Mouse (Mus musculus) lung, postnatal 25 days (tissue): ENCODE results near the gene Nipal4.
"Not testable (repeated sequence)": the region's sequence is repeated elsewhere in the genome, so short reads cannot be mapped to it uniquely, and the experiment has no call there.

Experiments
- DNase-seq: peaks from one replicate; pipeline ENCODE4 v3.0.0; 2022; ENCODE audit warnings: low spot score

Nipal4 gene

DNA sequence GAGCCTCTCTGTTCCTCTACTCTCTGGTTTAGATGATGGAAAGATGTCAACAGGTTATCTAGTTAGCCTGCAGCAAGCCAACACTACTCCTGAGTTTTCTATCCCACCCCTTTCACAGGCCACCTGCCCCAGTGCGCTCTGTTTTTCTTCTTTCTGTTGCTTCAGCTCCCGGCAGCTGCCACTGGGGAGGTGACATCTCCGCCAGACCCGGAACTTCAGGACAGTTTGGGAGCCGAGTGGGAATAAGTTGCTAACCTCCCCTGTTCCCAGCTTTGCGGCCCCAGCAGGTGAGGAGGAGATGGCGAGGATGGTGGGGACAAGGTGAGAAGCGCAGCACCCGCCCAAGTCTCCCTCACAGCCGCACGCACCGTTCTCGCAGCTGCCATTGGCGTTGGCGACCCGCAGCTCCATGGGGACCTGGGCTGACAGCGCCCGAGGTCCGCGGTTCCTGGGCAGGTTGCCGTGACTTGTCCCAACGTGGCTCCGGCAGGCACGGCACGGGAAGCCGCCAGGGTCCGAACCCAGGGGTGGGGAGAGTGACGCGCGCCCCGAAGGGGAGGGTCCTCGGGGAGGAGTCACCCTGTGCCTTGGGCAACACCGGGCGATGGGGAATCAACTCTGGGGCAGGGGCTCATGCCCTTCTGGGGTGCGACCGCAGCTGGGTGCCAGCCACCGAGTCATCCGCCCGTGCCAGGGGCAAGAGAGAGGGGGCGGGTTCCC is at the start of gene Nipal4:
TSS of gene Nipal4 (minus strand) at position 643 of the 720 bp plus-strand sequence.
- peak; percentile 5 for DNase-seq

DNA sequence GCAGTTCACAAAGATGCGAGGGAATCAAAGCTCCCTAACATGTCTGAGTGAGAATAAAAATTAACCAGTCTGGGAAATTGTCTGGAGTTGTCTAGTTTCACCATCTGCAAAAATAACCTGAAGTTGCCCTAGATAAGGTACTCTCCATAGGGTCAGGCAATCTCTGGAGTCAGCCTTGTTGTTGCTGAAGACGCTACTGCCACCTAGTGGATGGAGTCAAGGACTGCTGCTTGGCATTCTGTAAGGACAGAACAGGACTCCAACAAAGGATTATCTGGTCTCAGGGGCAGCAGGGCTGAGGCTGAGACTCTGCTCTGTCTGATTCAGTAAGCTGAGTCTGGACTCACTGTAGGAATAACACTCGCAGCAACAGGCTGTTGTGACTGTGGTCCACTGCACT is 49.0 kb upstream of the Nipal4 start:
- peak; percentile 74 for DNase-seq

- DNase-seq: no peak
Observed at GRCm38 (mm10) chr11:46214368-46215230, 48.3 kb upstream of the Nipal4 start.

DNA sequence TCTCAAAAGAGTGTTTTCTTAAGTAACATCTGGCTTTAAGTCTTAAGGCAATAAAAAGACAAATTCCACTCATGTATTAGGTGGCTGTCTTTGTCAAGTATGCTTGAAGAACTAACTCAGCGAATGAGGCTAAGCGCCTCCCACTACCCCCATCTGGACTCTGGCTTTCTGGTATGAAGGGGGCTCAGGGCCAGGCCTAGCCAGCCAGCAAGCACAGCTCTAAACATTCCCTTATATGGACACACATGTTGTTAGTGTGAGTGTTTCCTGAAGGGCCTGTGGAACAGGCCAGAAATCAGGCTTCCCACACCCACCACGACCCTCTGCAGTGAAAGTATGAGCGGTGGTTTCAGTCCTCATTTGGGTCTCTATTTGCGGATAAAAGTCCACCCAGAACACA is 47.5 kb upstream of the Nipal4 start:
- no peak for DNase-seq

DNA sequence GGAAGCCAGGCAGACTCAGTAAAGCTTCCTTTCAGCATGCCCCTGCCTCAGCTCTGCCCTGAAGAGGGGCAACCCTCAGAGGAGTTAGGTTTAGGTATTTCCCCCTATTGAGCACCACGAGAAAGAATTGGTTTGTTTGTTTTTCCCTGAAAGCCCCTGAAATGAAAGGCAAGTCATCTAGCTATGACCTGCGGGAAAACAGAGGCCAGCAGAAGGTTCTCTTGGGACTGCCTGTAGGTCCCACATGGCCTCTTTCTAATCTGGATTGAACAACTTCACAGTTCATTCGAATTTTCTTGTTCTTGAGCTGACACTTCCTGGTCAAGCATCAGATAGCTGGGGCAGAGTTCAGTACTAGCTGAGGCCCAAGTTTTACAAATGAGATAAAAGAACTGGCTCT is 45.5 kb upstream of the Nipal4 start:
- no peak for DNase-seq

GRCm38 (mm10) chr11:46209884-46210283 is 43.6 kb upstream of the Nipal4 start:
- no peak for DNase-seq

GRCm38 (mm10) chr11:46205639-46206409 is 39.5 kb upstream of the Nipal4 start:
- no peak for DNase-seq

GRCm38 (mm10) chr11:46204841-46205240 is 38.5 kb upstream of the Nipal4 start:
- DNase-seq: no peak

- peak; percentile 16 for DNase-seq
Observed at GRCm38 (mm10) chr11:46202547-46202887, 36.2 kb upstream of the Nipal4 start.

DNA sequence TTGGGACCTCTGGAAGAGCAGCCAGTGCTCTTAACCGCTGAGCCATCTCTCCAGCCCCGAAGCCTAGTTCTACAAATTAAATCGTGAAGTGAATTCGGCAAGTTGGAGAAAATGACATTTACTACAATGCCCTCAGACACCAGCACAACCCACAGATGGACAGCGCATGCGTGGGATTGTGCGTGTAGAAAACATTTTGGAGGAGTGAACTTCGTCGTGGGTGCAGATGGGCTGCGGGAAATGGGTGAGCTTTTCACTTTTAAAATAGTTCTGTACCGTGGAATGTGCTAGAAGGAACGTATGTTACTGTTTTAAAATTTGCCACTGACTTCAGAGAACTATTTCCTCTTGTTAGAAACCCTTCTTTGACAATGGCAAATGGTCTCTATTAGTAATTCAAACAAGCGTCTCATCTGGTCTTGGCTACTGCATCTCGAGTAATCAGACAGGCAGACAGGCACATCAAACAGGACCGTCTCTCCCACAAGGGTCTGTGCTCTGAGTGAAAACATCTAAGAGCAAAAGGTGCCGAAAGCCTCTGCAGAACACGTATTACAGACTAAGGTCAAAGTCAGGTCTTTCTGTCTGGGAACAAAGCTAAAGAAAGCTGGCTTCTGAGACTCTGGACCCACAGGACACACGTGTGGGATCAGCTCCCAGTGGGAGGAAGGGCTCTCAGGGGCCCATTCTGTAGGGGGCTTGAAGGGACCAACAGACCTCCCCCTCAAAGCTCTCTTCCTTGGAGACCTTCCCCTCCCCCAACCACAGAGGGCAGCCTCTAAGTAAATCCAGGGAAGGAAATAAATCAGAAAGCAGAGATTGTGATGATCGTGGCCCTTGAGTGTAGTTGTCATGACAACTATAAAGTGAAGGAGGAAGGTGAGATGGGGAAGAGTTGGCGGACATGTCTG is 35.6 kb upstream of the Nipal4 start:
- no peak for DNase-seq

DNA sequence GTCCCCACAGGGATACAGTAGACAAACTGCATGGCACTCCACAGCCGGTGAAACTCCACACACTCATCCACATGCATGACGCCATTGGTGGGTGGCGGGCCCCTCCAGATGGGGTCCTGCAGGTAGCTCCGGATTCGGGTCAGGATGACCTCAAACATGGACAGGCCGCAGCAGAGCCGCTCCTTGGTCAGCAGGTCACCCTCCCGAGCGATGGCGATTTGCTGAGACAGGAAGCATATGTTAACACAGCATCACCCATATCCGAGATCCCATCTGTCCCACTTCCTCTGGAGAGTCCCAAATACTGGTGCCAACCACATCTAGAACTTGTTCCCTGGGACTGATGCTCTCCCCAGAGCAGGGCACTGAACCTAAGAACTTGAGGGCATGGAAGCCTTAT is 34.4 kb upstream of the Nipal4 start:
- DNase-seq: no peak

- DNase-seq: no peak
Observed at GRCm38 (mm10) chr11:46194175-46194574, 27.9 kb upstream of the Nipal4 start.

DNA sequence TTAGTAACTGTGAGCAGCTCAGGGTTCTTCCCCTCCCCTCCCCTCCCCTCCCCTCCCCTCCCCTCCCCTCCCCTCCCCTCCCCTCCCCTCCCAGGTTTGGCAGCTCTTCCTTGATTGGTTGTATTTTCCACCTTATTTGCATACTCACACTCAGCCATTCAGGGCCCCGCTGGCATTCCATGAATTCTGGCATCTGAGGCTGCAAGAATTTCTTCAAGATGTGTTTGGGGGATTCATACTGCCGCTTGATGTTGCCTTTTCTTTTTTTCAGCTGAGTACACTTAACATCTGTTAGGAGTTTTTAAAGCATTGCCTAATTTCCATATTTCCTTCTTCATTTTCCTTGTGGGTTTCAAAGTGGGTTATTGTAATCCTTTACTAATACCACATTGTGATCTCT is 22.0 kb upstream of the Nipal4 start:
- no peak for DNase-seq

DNA sequence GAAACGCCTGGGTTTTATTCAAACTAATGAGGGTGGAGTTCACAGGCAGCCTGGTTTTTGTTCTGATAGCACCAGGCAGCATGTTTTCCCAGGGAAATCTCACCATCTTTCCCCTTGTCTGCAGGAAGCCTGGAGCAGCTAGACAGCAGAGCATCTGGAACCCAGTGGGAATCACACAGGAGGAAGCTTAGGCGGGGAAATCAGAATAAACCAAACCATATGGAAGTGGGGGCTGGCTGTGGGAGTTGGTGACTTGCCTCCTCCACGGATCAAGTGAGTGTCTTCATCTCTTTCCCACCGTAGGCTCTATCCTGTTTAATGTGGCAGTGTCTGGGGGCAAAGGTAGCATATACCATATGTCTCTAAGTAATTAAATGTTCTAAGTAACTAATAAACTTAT is 19.2 kb upstream of the Nipal4 start:
- no peak for DNase-seq

DNA sequence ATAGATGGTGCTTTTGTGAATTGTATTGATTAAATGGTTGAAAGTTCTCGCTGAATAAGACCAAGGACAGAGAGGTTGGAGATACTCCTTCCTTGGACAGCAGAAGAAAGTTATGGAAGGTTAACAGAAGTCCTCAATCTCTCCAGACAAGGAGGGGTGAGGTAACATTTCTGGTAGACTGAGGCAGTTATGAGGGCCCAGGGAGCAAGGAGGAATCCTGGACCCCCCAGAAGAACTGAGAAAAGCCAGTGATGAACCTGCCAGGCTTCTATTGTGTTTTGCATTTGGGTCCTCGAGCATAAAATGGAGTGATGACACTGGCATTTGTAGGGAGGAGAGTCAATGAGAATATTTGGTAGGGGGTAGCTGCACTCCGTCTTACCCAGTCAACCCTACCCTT is 18.6 kb upstream of the Nipal4 start:
- DNase-seq: no peak

DNA sequence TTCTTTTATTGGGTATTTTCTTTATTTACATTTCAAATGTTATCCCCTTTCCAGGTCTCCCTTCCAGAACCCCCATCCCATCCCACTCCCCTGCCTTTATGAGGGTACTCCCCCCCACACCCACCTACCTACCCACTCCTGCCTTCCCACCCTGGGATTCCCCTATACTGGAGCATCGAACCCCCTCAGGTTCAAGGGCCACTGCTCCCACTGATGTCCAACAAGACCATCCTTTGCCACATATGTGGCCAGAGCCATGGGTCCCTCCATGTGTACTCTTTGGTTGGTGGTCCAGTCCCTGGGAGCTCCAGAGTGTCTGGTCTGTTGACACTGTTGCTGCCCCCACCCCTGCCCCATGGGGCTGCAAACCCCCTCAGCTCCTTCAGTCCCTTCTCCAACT is 15.7 kb upstream of the Nipal4 start:
- not testable (repeated sequence) for DNase-seq

GRCm38 (mm10) chr11:46177246-46178043 is 11.1 kb upstream of the Nipal4 start:
- no peak for DNase-seq

GRCm38 (mm10) chr11:46176155-46176554 is 9.8 kb upstream of the Nipal4 start:
- DNase-seq: no peak

DNA sequence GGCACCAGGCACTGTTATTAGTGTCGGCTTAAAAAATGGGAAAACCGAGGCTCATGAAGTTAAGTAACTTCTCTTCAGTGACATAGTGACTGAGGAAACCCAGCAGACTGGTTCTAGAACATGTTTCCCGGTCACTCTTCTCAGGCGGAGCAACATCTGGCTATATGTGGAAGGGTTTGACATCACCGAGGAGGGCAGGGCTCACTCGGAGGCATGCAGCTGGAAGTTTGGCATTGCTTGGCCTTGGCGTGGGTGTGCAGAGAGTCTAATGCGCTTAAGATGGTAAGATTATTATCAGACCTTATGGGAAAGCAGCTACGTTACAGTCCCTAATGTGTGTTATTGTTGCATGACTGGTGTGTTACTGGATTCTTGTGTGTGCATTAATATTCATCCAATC is 5.8 kb upstream of the Nipal4 start:
- DNase-seq: no peak

DNA sequence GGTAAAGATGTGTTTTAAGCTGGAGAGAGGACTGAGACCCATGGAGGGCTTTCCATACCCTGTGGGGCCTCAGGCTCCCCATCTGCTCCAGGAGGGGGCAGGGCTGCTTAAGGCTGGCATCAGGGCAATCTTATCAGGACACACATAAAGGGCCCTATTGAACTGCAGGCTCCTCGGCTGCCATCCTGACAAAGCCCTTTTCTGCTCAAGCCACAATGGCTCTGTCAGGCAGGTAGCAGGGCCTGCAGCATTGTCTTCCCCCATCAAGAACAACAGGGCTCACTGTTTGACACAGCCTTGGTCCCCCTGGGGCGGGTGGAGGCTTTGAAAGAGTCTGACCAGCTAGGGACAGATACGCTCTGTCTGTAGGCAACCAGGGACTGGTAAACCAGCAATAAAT is 3.6 kb upstream of the Nipal4 start:
- no peak for DNase-seq

DNA sequence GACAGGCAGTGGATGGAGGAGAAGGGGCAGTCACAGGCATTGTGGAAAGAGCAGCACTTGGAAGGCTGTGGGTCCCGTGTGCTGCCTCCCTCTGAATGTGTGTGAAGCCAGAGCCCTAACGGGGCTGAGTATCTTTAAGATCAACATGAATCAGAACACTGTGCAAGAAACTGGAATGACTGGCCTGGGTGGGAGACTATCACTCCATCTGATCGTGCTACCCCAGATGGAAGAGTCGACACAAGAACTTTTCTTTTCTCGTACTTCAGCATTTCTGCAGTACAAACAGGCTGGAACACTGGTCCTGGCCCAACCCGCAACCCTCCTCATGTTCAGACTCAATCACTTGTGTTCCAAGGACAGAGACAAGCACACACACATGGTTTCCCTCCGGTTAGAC is 2.2 kb upstream of the Nipal4 start:
- no peak for DNase-seq
